Mouse (Mus musculus) CD4-positive helper T cell, adult 2 months (primary cell): ENCODE measurements around the gene Epm2a.

Source experiments
- DNase-seq: peaks from one replicate; pipeline ENCODE4 v3.0.0-alpha.2; 2012; ENCODE audit warnings: low read depth, missing footprints, low spot score

The Epm2a gene

GRCm38 (mm10) chr10:11429059-11429812 lies 86.0 kb downstream of the Epm2a start:
- DNase-seq = no peak

- DNase-seq = no peak
Observed at GRCm38 (mm10) chr10:11436961-11437360, 93.8 kb downstream of the Epm2a start.

GRCm38 (mm10) chr10:11438461-11438860 lies 95.3 kb downstream of the Epm2a start:
- no peak for DNase-seq

- DNase-seq = no peak
Observed at GRCm38 (mm10) chr10:11439342-11439741, 96.1 kb downstream of the Epm2a start.

GRCm38 (mm10) chr10:11449556-11450305 lies 106.5 kb downstream of the Epm2a start:
- DNase-seq = peak; percentile 25

- DNase-seq = no peak
Observed at GRCm38 (mm10) chr10:11452537-11452936, 109.3 kb downstream of the Epm2a start.

- no peak for DNase-seq
Observed at GRCm38 (mm10) chr10:11457445-11457844, 114.2 kb downstream of the Epm2a start.

GRCm38 (mm10) chr10:11491956-11492355 lies 148.8 kb downstream of the Epm2a start:
- DNase-seq = peak; percentile 89
